Mouse (Mus musculus): Measurements from ENCODE around the gene Olfm1.

The Olfm1 gene

DNA sequence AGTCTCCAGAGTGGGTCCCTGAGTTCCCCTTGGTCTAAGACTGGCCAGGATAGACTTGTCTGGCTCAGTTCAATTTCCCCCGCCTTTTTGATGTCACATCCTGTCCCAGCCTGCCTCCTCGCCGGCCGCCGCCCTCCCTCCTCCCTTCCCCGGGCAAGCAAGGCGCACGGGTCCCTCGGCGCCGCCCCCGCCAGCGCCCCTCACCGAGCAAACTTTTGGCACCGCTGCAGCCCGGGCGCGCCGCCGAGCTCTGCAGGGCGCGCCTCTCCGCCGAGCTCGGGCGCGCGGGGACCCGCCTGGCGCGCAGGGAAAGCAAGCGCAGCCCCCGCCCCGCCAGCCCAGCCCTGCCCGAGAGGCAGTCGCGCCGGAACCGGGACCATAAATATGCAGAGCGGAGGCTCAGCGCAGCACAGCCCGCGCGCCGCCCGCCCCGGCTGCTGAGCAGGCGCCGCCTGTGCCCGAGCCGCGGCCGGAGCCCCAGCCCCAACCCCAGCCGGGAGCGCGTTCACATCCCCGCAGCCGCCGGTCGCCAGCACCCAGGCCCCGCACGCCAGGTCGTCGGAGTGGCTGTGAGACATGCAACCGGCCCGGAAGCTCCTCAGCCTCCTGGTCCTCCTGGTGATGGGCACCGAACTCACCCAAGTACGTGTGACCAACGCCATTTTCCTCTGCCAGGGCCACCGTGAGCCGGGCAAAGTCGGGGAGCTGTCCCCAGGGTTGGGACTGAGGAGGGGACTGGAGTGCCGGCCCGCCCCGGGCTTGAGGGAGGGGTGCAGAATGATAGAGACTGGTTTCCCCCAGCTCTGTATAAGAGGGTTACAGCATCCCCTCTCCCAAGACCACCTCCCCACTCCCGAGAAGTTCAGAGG lies at the start of gene Olfm1:
Gene Olfm1 (plus strand): TSS at position 172 of the 869 bp plus-strand sequence.
- Histone ChIP-seq H3K9me3 (ENCODE audit: low read length) (no peaks in the 10 kb centered on the region), H3K4me1 (replicated peaks; ENCODE audit: low read depth, low read length) (peaks cover 20% of the 10 kb centered on the region), H3K36me3 (ENCODE audit: insufficient read depth, low read length) (no peaks in the 10 kb centered on the region), H3K27me3 (ENCODE audit: insufficient read depth, low read length) (peaks cover 39% of the 10 kb centered on the region), H3K4me3 (replicated peaks; ENCODE audit: low read length) (peak within 1 kb of the TSS; percentile 82)
- TF ChIP-seq POU5F1 (IDR thresholded peaks at IDR 0.05; ENCODE audit: borderline replicate concordance, low read length) (no peak), CTCF (conservative IDR thresholded peaks at IDR 0.05; ENCODE audit: low read length) (no peak), NANOG (IDR thresholded peaks at IDR 0.05; ENCODE audit: borderline replicate concordance, low read length) (no peak)

DNA sequence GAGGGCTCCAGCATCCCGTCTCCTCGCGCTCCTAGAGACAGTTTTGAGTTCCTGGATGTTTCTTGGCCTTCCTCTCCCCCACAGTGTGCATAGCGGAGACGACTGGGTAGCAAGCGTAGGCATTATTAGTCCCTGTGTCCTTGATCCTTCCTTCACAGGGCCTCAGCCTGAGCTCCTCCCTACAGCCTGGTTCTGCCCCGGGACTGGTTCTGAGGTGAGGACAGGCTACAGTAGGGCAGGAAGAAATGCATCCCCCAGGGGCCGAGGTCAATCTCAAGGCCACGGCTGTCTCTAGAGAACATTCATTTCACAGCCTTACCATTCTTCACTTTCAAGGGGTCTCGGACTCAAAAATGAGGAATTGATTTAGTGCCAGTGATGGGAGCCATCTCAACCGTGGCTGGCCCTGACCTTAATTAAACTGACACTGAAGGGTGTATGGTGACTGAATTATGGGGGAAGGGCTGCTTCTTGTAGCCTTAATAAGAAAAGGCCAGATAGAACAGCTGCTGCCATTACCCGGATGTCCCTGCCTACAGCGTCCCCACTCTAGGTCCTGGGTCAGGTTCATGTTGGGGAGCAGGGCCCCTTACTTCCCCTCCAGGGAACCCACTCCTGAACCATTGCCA lies 49.3 kb upstream of the Olfm1 start:
- H3K36me3 ChIP-seq (ENCODE audit: insufficient read depth, low read length): no peaks in the 10 kb centered on the region
- H3K9me3 ChIP-seq (ENCODE audit: low read length): no peaks in the 10 kb centered on the region
- H3K27me3 ChIP-seq (ENCODE audit: insufficient read depth, low read length): no peaks in the 10 kb centered on the region; the same call in 1 of the 2 replicates
- TF ChIP-seq POU5F1 (IDR thresholded peaks at IDR 0.05; ENCODE audit: borderline replicate concordance, low read length) (no peak), CTCF (conservative IDR thresholded peaks at IDR 0.05; ENCODE audit: low read length) (no peak), NANOG (IDR thresholded peaks at IDR 0.05; ENCODE audit: borderline replicate concordance, low read length) (no peak)
- H3K4me1 ChIP-seq (replicated peaks; ENCODE audit: low read depth, low read length): peaks cover 29% of the 10 kb centered on the region
- H3K4me3 ChIP-seq (replicated peaks; ENCODE audit: low read length): no peak overlapping the region

GRCm38 (mm10) chr2:28145702-28146101 lies 47.1 kb upstream of the Olfm1 start:
- TF ChIP-seq NANOG (IDR thresholded peaks at IDR 0.05; ENCODE audit: borderline replicate concordance, low read length): no peak
- no peak for TF ChIP-seq POU5F1 (IDR thresholded peaks at IDR 0.05; ENCODE audit: borderline replicate concordance, low read length)
- Histone ChIP-seq H3K27me3 (ENCODE audit: insufficient read depth, low read length) (no peaks in the 10 kb centered on the region), H3K36me3 (ENCODE audit: insufficient read depth, low read length) (no peaks in the 10 kb centered on the region), H3K9me3 (ENCODE audit: low read length) (no peaks in the 10 kb centered on the region), H3K4me3 (replicated peaks; ENCODE audit: low read length) (no peak overlapping the region), H3K4me1 (replicated peaks; ENCODE audit: low read depth, low read length) (peaks cover 29% of the 10 kb centered on the region)

DNA sequence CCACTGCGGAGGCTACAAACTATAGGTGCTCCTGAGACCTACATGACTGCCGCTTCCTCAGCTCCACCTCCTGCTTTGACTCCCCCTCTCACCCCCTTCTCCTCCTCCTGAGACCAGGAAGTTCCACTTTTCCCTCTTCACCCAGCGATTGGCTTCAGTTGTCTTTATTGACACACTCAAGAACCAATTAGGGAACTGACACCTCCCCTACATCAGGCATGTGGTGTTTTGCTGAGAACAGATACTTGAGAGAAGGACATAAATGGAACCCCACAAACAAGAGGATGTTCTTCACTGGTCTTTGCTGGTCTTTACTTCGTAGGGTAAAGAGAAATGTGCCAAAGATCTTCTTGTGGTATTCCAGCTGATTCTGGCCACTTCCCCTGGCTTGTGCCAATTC lies 46.6 kb upstream of the Olfm1 start:
- peaks cover 29% of the 10 kb centered on the region for H3K4me1 ChIP-seq (replicated peaks; ENCODE audit: low read depth, low read length)
- TF ChIP-seq POU5F1 (IDR thresholded peaks at IDR 0.05; ENCODE audit: borderline replicate concordance, low read length) (no peak), CTCF (conservative IDR thresholded peaks at IDR 0.05; ENCODE audit: low read length) (no peak), NANOG (IDR thresholded peaks at IDR 0.05; ENCODE audit: borderline replicate concordance, low read length) (no peak)
- H3K36me3 ChIP-seq (ENCODE audit: insufficient read depth, low read length): no peaks in the 10 kb centered on the region
- H3K27me3 ChIP-seq (ENCODE audit: insufficient read depth, low read length): no peaks in the 10 kb centered on the region
- H3K4me3 ChIP-seq (replicated peaks; ENCODE audit: low read length): no peak overlapping the region
- no peaks in the 10 kb centered on the region for H3K9me3 ChIP-seq (ENCODE audit: low read length)

DNA sequence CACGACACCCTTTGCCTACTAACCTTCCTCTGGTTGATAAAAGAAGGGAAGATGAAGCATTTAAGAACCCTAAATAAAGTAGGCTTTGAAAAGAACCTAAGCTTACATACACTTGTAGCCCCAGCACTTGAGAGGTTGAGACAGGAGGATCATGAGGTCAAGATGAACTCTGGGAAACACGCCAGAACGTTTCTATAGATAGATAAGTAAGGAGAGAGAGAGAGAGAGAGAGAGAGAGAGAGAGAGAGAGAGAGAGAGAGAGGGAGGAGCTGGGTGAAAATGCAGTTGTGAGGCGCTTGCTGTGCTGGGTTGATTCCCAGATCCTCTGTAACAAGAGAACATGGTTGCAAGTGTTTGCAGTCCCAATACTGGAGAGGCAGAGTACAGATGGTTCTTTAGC lies 46.1 kb upstream of the Olfm1 start:
- Histone ChIP-seq H3K9me3 (ENCODE audit: low read length) (no peaks in the 10 kb centered on the region), H3K4me1 (replicated peaks; ENCODE audit: low read depth, low read length) (peaks cover 23% of the 10 kb centered on the region), H3K4me3 (replicated peaks; ENCODE audit: low read length) (no peak overlapping the region), H3K36me3 (ENCODE audit: insufficient read depth, low read length) (no peaks in the 10 kb centered on the region), H3K27me3 (ENCODE audit: insufficient read depth, low read length) (no peaks in the 10 kb centered on the region)
- TF ChIP-seq POU5F1 (IDR thresholded peaks at IDR 0.05; ENCODE audit: borderline replicate concordance, low read length): no peak
- no peak for TF ChIP-seq CTCF (conservative IDR thresholded peaks at IDR 0.05; ENCODE audit: low read length)

GRCm38 (mm10) chr2:28147248-28147794 lies 45.5 kb upstream of the Olfm1 start:
- no peak overlapping the region for H3K4me3 ChIP-seq (replicated peaks; ENCODE audit: low read length)
- H3K4me1 ChIP-seq (replicated peaks; ENCODE audit: low read depth, low read length): peaks cover 17% of the 10 kb centered on the region
- H3K27me3 ChIP-seq (ENCODE audit: insufficient read depth, low read length): no peaks in the 10 kb centered on the region
- H3K36me3 ChIP-seq (ENCODE audit: insufficient read depth, low read length): no peaks in the 10 kb centered on the region
- no peaks in the 10 kb centered on the region for H3K9me3 ChIP-seq (ENCODE audit: low read length)
- TF ChIP-seq POU5F1 (IDR thresholded peaks at IDR 0.05; ENCODE audit: borderline replicate concordance, low read length): no peak
- no peak for TF ChIP-seq NANOG (IDR thresholded peaks at IDR 0.05; ENCODE audit: borderline replicate concordance, low read length)
- TF ChIP-seq CTCF (conservative IDR thresholded peaks at IDR 0.05; ENCODE audit: low read length): no peak

DNA sequence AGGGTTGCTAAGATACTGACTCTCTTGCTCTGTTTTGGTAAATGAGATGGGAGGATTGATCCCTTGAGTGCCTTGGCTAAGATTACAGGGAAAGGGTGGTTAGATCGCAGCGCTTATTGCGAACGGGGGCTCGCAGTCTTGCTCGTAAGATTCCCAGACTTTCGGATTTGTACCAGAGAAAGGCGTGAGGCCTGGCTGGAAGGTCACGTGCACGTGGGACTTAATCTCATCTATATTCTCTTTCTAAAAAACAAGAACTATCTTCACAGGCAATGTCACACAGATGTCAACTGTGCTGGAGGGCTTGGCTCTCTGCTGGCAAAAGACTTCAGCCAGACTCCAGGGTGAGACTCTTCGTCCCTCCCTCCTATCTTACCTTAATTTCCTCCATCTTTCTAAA lies 43.1 kb upstream of the Olfm1 start:
- Histone ChIP-seq H3K4me3 (replicated peaks; ENCODE audit: low read length) (no peak overlapping the region), H3K36me3 (ENCODE audit: insufficient read depth, low read length) (no peaks in the 10 kb centered on the region), H3K9me3 (ENCODE audit: low read length) (no peaks in the 10 kb centered on the region), H3K27me3 (ENCODE audit: insufficient read depth, low read length) (no peaks in the 10 kb centered on the region), H3K4me1 (replicated peaks; ENCODE audit: low read depth, low read length) (peaks cover 17% of the 10 kb centered on the region)
- TF ChIP-seq CTCF (conservative IDR thresholded peaks at IDR 0.05; ENCODE audit: low read length) (no peak), NANOG (IDR thresholded peaks at IDR 0.05; ENCODE audit: borderline replicate concordance, low read length) (no peak), POU5F1 (IDR thresholded peaks at IDR 0.05; ENCODE audit: borderline replicate concordance, low read length) (no peak)

GRCm38 (mm10) chr2:28160568-28160967 lies 32.2 kb upstream of the Olfm1 start:
- H3K4me3 ChIP-seq (replicated peaks; ENCODE audit: low read length): no peak overlapping the region
- no peaks in the 10 kb centered on the region for H3K9me3 ChIP-seq (ENCODE audit: low read length)
- no peaks in the 10 kb centered on the region for H3K36me3 ChIP-seq (ENCODE audit: insufficient read depth, low read length)
- H3K27me3 ChIP-seq (ENCODE audit: insufficient read depth, low read length): no peaks in the 10 kb centered on the region
- no peaks in the 10 kb centered on the region for H3K4me1 ChIP-seq (replicated peaks; ENCODE audit: low read depth, low read length)
- no peak for TF ChIP-seq CTCF (conservative IDR thresholded peaks at IDR 0.05; ENCODE audit: low read length)
- TF ChIP-seq POU5F1 (IDR thresholded peaks at IDR 0.05; ENCODE audit: borderline replicate concordance, low read length): no peak
- no peak for TF ChIP-seq NANOG (IDR thresholded peaks at IDR 0.05; ENCODE audit: borderline replicate concordance, low read length)

Measured in E14TG2a.4 (cell line).